Mouse (Mus musculus): ENCODE measurements at regions not wholly inside any gene's neighbourhood (a gene's known extent, or its start where the extent isn't known, plus 50 kb on each side); places are given as distances from the start of the nearest gene placed in this dataset.

DNA sequence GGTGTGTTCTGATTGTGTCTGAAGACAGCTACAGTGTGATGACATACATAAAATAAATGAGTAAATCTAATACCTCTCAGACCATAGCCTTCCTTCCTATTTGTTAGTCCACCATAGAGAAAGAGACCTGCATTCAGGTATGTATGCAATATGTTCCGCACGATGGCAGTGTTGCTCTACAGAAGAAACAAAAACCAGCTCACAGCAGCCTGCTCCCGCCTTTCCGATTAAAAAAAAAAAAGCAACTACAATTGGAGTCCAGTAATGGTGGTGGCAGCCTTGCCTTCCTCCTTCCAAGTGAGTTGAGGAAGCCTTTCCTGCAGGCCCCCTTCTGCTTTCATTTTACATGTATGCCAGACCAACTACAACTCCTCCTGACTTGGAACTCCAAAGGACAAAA, 163.2 kb upstream of the Olfr1324 start:
- TF ChIP-seq CTCF (IDR thresholded peaks at IDR 0.05; ENCODE audit: borderline replicate concordance, extremely low read depth, insufficient read depth, insufficient read length) (peak; percentile 37; the same call in 1 of the 2 replicates), POLR2A (IDR thresholded peaks at IDR 0.05; ENCODE audit: borderline replicate concordance, extremely low read depth, insufficient read depth, insufficient read length, poor library complexity, severe bottlenecking) (no peak)
